Mouse (Mus musculus) left cerebral cortex, postnatal 36 days (tissue): Measurements from ENCODE around the gene Carns1. TPM values are rescaled to one million over a fixed set of nuclear protein-coding genes. Genes with fewer than 3 reads are reported as not detected.

Experiments
- DNase-seq, 2 experiments: peaks; one replicate each; pipeline ENCODE4 v3.0.0; 2021 to 2022; ENCODE audit warnings: low spot score in 2 of 2, mixed read lengths in 1 of 2
- intact Hi-C: fragments of 180-260 bp; cut with DNase I; formaldehyde crosslinking; loops from one replicate; pipeline ENCODE4 v1.15.1; 2025
- total RNA-seq, 2 experiments: library from RNA; stranded (reverse); gene quantifications; 2 replicates each; pipeline ENCODE4 v1.2.3; 2021

The Carns1 gene
- total RNA-seq, 2 experiments from 2014 or later, result 5.5 to 7.8 TPM

GRCm38 (mm10) chr19:4203604-4204326 lies 28.5 kb upstream of the Carns1 start:
- intact Hi-C loops, result loop anchor here (5.0 kb wide), 1 partner anchor 36 kb away; no protein-coding TSS in a partner anchor
- DNase-seq, result no peak

DNA sequence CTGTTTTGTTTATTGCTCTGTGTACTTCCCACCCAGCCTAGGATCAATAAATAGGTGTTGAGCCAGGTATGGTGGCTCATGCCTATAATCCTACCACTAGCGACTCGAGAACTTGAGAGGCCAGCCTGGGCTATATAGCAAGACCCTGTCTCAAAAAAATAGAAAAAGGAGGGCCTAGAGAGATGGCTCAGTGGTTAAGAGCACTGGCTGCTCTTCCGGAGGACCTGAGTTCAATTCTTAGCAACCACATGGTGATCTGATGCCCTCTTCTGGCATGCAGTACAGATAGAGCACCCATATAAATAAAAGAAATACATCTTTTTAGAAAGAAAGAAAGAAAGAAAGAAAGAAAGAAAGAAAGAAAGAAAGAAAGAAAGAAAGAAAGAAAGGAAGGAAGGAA lies 27.9 kb upstream of the Carns1 start:
- intact Hi-C loops, result loop anchor here (5.0 kb wide), 1 partner anchor 36 kb away; no protein-coding TSS in a partner anchor
- DNase-seq, result no peak

- intact Hi-C loops, result loop anchor here (5.0 kb wide), 1 partner anchor 35 kb away; no protein-coding TSS in a partner anchor
- DNase-seq, result no peak
Measured at GRCm38 (mm10) chr19:4202149-4202548, 26.9 kb upstream of the Carns1 start.

- intact Hi-C loops, result loop anchor here (5.0 kb wide), 1 partner anchor 34 kb away; no protein-coding TSS in a partner anchor
- peak; percentile 92 to 94 for DNase-seq
Measured at GRCm38 (mm10) chr19:4201291-4201909, 26.1 kb upstream of the Carns1 start, which contains the start of gene Rad9a. Gene Rad9a (minus strand): TSS chr19:4201662.

GRCm38 (mm10) chr19:4197180-4197579 lies 21.9 kb upstream of the Carns1 start:
- no peak for DNase-seq
- intact Hi-C loops, result no loop called here

DNA sequence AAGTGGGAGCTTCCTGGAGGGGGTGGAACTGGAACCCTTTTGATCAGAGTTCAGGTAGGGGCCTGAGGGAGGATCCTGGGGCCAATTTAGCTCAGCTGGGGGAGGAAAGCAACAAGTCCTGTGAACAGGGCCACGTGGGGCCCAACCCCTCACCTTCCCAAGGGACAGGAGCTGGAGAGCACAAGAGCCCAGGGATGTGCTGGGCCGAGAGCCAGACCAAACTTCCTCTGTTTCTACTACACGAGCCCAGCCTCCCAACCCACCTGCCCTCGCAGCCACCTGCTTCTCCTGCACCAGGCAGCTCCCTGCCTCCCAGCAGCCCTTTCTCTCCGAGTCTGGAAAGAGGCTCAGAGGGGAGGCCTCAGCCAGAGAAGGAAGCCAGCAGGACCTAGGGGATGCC lies 21.3 kb upstream of the Carns1 start:
- intact Hi-C loops, result no loop called here
- DNase-seq, result no peak

- no peak for DNase-seq
- intact Hi-C loops, result no loop called here
Measured at GRCm38 (mm10) chr19:4196048-4196447, 20.8 kb upstream of the Carns1 start.

- intact Hi-C loops, result loop anchor here (5.0 kb wide), 1 partner anchor 68 kb away; the partner anchor contains the start of gene Aip
- no peak for DNase-seq
Measured at GRCm38 (mm10) chr19:4194776-4195650, 19.7 kb upstream of the Carns1 start.

DNA sequence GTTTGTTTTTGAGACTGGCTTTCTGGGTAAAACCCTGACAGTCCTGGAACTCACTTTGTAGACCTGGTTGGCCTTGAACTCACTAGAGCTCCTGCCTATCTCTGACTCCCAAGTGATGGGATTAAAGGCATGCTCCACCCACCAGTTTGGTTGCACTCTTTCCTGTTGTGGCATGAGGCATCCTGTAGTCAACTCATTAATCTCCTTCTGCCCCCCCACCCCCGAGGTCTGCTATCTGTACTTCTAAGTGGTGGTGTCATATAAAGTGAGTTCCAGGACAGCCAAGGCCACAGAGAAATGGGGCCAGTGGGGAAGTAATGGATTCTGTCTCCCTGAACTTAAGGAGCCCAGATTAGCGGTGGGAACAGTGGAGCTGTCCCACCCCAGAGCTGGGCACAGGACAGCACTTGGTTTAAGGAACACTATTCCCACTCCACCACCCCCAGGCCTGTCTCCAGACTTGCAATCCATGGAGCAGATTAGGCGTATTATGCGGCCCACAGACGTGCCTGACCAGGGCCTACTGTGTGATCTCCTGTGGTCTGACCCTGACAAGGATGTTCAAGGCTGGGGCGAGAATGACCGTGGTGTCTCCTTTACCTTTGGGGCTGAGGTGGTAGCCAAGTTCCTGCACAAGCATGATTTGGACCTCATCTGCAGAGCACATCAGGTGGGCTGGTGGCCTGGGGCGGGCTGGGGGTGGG lies 18.9 kb upstream of the Carns1 start:
- intact Hi-C loops, result loop anchor here (5.0 kb wide), 1 partner anchor 67 kb away; the partner anchor contains the start of gene Aip
- DNase-seq, result no peak

GRCm38 (mm10) chr19:4193129-4193528 lies 17.9 kb upstream of the Carns1 start:
- DNase-seq, result no peak
- intact Hi-C loops, result loop anchor here (5.0 kb wide), 1 partner anchor 66 kb away; the partner anchor contains the start of gene Aip

DNA sequence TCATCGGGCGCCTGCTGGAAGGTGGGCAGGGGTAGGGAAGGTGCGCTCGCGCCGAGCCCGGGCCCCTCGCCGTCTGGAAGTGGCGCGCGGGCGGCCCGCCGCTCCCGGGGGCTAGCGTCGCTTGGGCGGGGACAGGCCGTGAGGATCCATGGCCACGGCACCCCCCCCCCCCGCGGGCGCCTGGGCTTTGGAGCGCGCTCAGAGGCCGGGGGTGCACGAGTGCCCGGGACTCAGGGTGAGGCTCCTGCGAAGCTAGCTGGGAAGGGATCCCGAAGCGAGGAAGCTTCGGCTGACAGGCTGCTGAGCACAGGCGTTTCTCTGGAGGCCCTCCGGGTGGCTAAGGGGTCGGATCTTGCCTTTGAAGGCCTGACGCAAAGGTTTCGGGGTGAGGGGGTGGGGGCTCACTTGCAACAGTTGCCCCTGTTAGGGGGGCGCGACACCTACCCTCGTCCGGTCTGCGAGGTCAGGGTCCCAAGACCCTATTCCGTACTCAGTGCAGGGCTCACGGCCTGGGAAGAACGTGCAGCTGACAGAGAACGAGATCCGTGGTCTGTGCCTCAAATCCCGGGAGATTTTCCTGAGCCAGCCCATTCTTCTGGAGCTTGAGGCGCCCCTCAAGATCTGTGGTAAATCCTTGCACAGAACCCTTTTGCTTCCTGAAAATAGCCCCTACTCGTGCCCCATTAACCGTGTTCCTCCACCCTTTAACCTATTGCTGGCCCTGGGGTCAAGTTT lies 17.1 kb upstream of the Carns1 start:
- intact Hi-C loops, result loop anchor here (5.0 kb wide), 1 partner anchor 65 kb away; the partner anchor contains the start of gene Aip
- DNase-seq, result no peak

DNA sequence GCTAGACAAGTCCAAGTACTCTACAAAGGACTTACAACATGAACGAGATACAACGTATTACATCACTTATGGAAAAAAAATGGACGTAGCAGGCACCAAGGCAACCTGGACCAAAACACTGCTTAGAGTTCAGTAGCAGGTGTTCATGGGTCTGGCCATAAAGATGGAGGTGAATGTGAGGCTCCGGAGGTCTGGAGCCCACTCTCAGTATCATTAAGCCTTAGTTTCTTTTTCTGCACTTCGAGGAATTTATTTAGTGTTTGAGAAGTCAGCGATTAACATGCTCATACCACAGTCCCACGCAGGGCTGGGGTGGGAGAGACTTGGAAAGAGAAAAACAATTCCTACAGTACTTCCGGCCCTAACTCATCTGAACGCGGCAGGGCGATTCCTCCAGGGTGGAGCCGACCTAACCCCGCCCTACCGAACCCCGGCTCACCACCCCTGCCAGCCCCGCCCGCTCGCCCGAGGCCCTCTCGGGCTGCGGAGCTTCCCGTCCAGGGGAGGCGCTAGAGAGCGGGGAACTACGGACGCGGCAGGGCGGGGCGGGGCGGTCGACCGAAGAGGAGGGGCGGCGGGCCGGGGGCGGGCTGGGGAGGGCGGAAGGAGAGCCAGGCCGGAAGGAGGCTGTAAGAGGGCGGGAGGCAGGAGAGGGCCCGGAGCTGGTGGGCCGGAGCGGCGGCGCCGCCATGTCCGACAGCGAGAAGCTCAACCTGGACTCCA lies 16.4 kb upstream of the Carns1 start, which contains the start of gene Ppp1ca:
Gene Ppp1ca, plus strand, starts transcription at position 538 of the 723 bp plus-strand sequence.
- intact Hi-C loops, result loop anchor here (5.0 kb wide), 1 partner anchor 64 kb away; the partner anchor contains the start of gene Aip
- DNase-seq, result peak; percentile 90 to 91

GRCm38 (mm10) chr19:4190831-4191334 lies 15.6 kb upstream of the Carns1 start, which contains the start of gene Tbc1d10c:
Gene Tbc1d10c (minus strand): TSS chr19:4191284.
- no peak for DNase-seq
- intact Hi-C loops, result loop anchor here (5.0 kb wide), 1 partner anchor 64 kb away; the partner anchor contains the start of gene Aip

- no peak for DNase-seq
- intact Hi-C loops, result no loop called here
Measured at GRCm38 (mm10) chr19:4189051-4189620, 13.9 kb upstream of the Carns1 start.

GRCm38 (mm10) chr19:4187303-4187702 lies 12.0 kb upstream of the Carns1 start:
- intact Hi-C loops, result loop anchor here (2.0 kb wide), 1 partner anchor 17 kb away; no protein-coding TSS in a partner anchor
- no peak for DNase-seq

DNA sequence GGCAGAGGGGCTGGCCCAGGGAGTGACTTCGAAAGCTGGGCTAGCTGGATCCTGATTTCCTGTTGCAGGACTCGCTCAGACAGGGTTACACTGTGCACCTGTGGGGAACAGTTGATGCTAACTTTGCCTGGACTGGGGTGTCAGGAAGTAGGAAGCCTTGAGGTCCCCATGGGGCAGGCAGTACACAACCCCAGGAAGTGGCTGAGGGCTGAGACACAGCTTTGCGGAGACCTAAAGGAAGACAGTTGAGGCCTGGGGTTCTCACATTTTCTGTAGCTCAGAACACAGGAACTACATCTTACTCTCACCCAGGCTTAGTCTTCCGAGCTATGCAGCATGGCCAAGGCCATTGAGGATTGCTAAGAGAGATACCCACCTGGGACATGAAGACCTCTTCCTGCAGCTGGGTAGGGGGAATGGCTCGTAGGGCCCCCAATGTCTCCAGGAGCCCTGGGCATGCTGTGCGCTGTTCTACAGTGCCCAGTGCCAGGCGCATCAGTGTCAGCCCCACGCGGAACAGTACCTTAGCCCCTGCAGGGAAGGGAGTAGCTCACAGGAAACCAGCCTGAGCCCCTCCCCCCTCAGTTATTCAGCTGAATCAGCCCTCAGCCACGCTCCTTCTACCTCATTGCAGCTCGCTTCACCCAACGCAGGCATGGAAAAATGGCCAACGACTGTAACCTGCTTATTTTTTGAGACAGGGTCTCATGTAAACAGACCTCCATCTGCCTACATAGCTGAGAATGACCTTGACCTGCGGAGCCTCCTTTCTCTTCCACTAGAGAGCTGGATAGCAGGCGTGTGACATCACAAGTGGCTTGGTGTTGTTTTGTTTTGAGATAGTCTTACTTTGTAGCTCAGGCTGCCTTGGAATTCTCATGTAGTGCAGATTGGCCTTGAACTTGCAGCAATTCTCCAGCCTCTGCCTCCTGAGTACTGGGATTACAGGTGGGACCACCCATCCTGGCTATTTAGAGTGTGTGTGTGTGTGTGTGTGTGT lies 10.0 kb upstream of the Carns1 start:
- no peak for DNase-seq
- intact Hi-C loops, result no loop called here
